8 mouse cellular contexts compared by ENCODE assay signal in the genomic region with DNA sequence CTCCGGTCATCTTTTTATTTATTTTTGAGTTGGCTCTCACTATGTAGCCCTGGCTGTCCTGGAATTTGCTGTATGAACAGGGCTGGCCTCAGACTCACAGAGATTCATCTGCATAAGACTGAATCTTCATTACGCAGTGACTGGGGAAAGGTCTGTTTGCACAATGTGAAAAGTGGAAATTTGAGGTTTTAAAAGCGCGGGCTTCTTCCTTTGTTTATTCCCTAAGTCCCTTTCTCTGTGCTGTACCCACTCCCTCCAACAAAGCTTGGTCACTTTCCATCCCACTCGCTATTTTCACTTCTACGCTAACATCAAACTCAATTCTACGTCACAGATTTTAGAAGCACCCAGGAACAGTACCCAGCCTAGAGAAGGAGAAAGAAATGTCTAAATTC. TPM values are rescaled to one million over a fixed set of nuclear protein-coding genes. Genes with fewer than 3 reads are reported as not detected.
DNase-seq lines count a peak whose midpoint lies in the region; ATAC-seq and TF ChIP-seq lines count a peak whose summit lies in the region.

No protein-coding gene starts in this region.

- 68% methylated on average over 7 of the region's 7 CpGs for WGBS in heart, embryonic 10.5 days
- 52% methylated on average over 7 of the region's 7 CpGs for WGBS in forebrain, embryonic 15.5 days
- WGBS in liver, embryonic 14.5 days (ENCODE audit: insufficient replicate concordance) = 69% methylated on average over 7 of the region's 7 CpGs

- H3K9me3 ChIP-seq in heart, embryonic 10.5 days = 0 out of 2 replicates have a peak, but pooled peaks cover 3% of the 10 kb centered on the region
- no peaks in the 10 kb centered on the region for H3K9me3 ChIP-seq in forebrain, embryonic 15.5 days
- no peaks in the 10 kb centered on the region for H3K9me3 ChIP-seq in liver, embryonic 14.5 days (ENCODE audit: control insufficient read depth, low read length)

- 0 out of 2 replicates have a peak, but pooled peaks cover 4% of the 10 kb centered on the region for H3K27me3 ChIP-seq in heart, embryonic 10.5 days (ENCODE audit: insufficient read depth, poor library complexity, severe bottlenecking)
- no peaks in the 10 kb centered on the region for H3K27me3 ChIP-seq in C2C12 (ENCODE audit: control insufficient read depth, insufficient read depth, insufficient read length)
- no peaks in the 10 kb centered on the region for H3K27me3 ChIP-seq in forebrain, embryonic 15.5 days
- no peaks in the 10 kb centered on the region for H3K27me3 ChIP-seq in liver, embryonic 14.5 days (ENCODE audit: control insufficient read depth, insufficient read depth, low read length)

- peak overlapping the region; percentile 87 for H3K4me2 ChIP-seq in forebrain, embryonic 15.5 days (replicated peaks)
- peak overlapping the region; percentile 80 for H3K4me2 ChIP-seq in liver, embryonic 14.5 days (ENCODE audit: low read depth)

- H3K4me1 ChIP-seq in heart, embryonic 10.5 days = peaks cover 36% of the 10 kb centered on the region
- H3K4me1 ChIP-seq in forebrain, embryonic 15.5 days = peaks cover 25% of the 10 kb centered on the region
- H3K4me1 ChIP-seq in liver, embryonic 14.5 days (replicated peaks; ENCODE audit: control insufficient read depth in 2 of 2, insufficient read depth in 2 of 2, low read length in 1 of 2) = peaks cover 0 to 9% of the 10 kb centered on the region in 2 experiments; a peak in 3 of 4 replicates

- no peak for TF ChIP-seq CTCF in C2C12 (IDR thresholded peaks at IDR 0.05; ENCODE audit: control insufficient read depth, insufficient read depth, insufficient read length)
- TF ChIP-seq CTCF in liver, embryonic 14.5 days (IDR thresholded peaks at IDR 0.05; ENCODE audit: low read depth) = no peak

- H3K27ac ChIP-seq in heart, embryonic 10.5 days = peak overlapping the region; percentile 90
- peak overlapping the region; percentile 95 for H3K27ac ChIP-seq in forebrain, embryonic 15.5 days (replicated peaks)
- no peak overlapping the region for H3K27ac ChIP-seq in liver, embryonic 14.5 days

- peaks cover 12% of the 10 kb centered on the region; the same call in 1 of the 2 replicates for H3K36me3 ChIP-seq in heart, embryonic 10.5 days
- H3K36me3 ChIP-seq in C2C12 (ENCODE audit: control insufficient read depth, insufficient read depth) = peaks cover 24% of the 10 kb centered on the region
- H3K36me3 ChIP-seq in forebrain, embryonic 15.5 days = no peaks in the 10 kb centered on the region
- no peaks in the 10 kb centered on the region for H3K36me3 ChIP-seq in liver, embryonic 14.5 days (replicated peaks; ENCODE audit: control insufficient read depth, insufficient read depth, low read depth)

- peak overlapping the region; percentile 61 for H3K9ac ChIP-seq in forebrain, embryonic 15.5 days (replicated peaks)
- H3K9ac ChIP-seq in liver, embryonic 14.5 days (replicated peaks) = peak overlapping the region; percentile 65

- H3ac ChIP-seq in C2C12 (ENCODE audit: control insufficient read depth, insufficient read length, low read depth) = peak overlapping the region; percentile 83

- no peak for TF ChIP-seq EP300 in liver, embryonic 14.5 days (IDR thresholded peaks at IDR 0.05; ENCODE audit: low read depth)

- no peak for DNase-seq in heart, embryonic 10.5 days (ENCODE audit: low spot score)
- no peak for DNase-seq in heart, adult 18-20 months
- no peak for DNase-seq in liver, embryonic 14.5 days (ENCODE audit: low read depth in 3 of 3, low spot score in 3 of 3)
- DNase-seq in MN1 (ENCODE audit: low spot score) = no peak
- DNase-seq in urinary bladder, postnatal 10 days (ENCODE audit: low spot score) = no peak
- no peak for DNase-seq in ovary, adult 18-20 months (ENCODE audit: low spot score)

- peaks cover 12% of the 10 kb centered on the region for H3K79me3 ChIP-seq in C2C12 (ENCODE audit: low read depth)

- H3K79me2 ChIP-seq in C2C12 (ENCODE audit: control insufficient read depth, insufficient read depth) = peaks cover 26% of the 10 kb centered on the region

- peak overlapping the region; percentile 63 for H3K4me3 ChIP-seq in heart, embryonic 10.5 days
- peak overlapping the region; percentile 33 for H3K4me3 ChIP-seq in C2C12 (ENCODE audit: insufficient read depth, poor library complexity, severe bottlenecking)
- peak overlapping the region; percentile 52 for H3K4me3 ChIP-seq in forebrain, embryonic 15.5 days
- H3K4me3 ChIP-seq in liver, embryonic 14.5 days (ENCODE audit: insufficient read depth in 1 of 2, low read depth in 2 of 2, low read length in 2 of 2) = peak overlapping the region; percentile 53 to 60

- ATAC-seq in forebrain, embryonic 15.5 days (replicated peaks) = no peak; the same call in 1 of the 2 replicates
- ATAC-seq in liver, embryonic 14.5 days (ENCODE audit: insufficient read depth) = no peak

TF ChIP-seq in C2C12, 6 proteins besides CTCF, POLR2A, EP300 and RAD21:
- TF ChIP-seq FOSL1 (IDR thresholded peaks at IDR 0.05; ENCODE audit: insufficient read depth, low read length, poor library complexity, severe bottlenecking) (no peak), MYOD1 (IDR thresholded peaks at IDR 0.05; ENCODE audit: control insufficient read depth, insufficient read length, low read depth) (no peak), USF1 (IDR thresholded peaks at IDR 0.05; ENCODE audit: low read depth) (no peak), CEBPB (IDR thresholded peaks at IDR 0.05; ENCODE audit: low read depth) (no peak), MYOG (IDR thresholded peaks at IDR 0.05; ENCODE audit: control insufficient read depth, extremely low read depth, insufficient read length) (no peak), MAX (IDR thresholded peaks at IDR 0.05) (no peak)

RNA-seq across cellular contexts. Expression of gene Gm42791, which starts 0.6 kb away (rescaled TPM):
- 0.57 and 2.6 TPM in 2 replicates for polyA plus RNA-seq in heart, embryonic 10.5 days (2016; fragmentation: Nextera tagmentation; extraction: Ambion mirVana)
- total RNA-seq in heart, adult 18-20 months (2021) = 1 to 10 TPM; 2.7 to 5.3 TPM
- not detected for polyA plus RNA-seq in C2C12 (2012; fragmentation: generic; extraction: Trizol)
- 5.6 and 7.4 TPM in 2 replicates for polyA plus RNA-seq in forebrain, embryonic 15.5 days (2015; fragmentation: Nextera tagmentation; extraction: Ambion mirVana)
- not detected in 2 replicates for polyA plus RNA-seq in liver, embryonic 14.5 days (2012; rRNA removed)
- polyA plus RNA-seq in liver, embryonic 14.5 days (2014; fragmentation: Nextera tagmentation; extraction: Ambion mirVana) = 1.0 TPM in 1 of 2 replicates, not detected in the other
